Mouse (Mus musculus) lung, postnatal 0 days (tissue): ENCODE measurements around the gene Ccdc73.

ENCODE experiments used
- CTCF ChIP-seq: IDR thresholded peaks from 2 replicates; pipeline ENCODE4 v1.5.1; 2016; ENCODE audit warnings: antibody characterized with exemption, mild to moderate bottlenecking
- EP300 ChIP-seq: IDR thresholded peaks from 2 replicates; pipeline ENCODE4 v1.6.1; 2016; ENCODE audit warnings: antibody characterized with exemption, mild to moderate bottlenecking, control low read depth

- TF ChIP-seq CTCF (no peak), EP300 (no peak)
These were observed 139.6 kb downstream of the Ccdc73 start for GRCm38 (mm10) chr2:105007236-105007635.
